Mouse (Mus musculus) ES-E14 (cell line): Measurements from ENCODE around the gene Shroom3.

Experiments
- CHD2 ChIP-seq: IDR thresholded peaks from 2 replicates; pipeline ENCODE4 v1.6.1; 2014; ENCODE audit warnings: mild to moderate bottlenecking, low read depth, low read length, inconsistent platforms
- ZNF384 ChIP-seq: IDR thresholded peaks from 2 replicates; pipeline ENCODE4 v1.6.1; 2012; ENCODE audit warnings: low read depth, low read length, inconsistent platforms

DNA sequence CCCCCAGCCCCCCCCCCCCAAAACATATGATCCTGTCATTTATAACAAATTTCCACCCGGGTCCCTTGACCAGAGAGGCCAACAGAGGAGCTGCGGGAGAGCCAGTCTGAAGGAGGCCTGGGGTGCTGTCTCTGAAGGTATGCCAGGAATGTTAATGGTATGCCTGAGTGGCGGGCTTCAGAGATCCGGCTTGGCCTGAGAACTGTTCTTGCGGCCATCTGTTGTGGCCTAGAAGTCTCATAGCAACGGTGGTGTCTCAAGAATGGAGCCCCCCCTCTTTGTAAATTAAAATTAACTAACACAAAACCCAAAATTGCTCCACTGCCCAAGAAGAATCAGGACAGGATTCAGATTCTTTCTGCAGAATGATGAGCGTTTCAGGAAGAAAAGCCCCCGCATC lies 129.7 kb downstream of the Shroom3 start:
- TF ChIP-seq ZNF384: no peak
- TF ChIP-seq CHD2: peak; percentile 26; the same call in 1 of the 2 replicates
